Mouse (Mus musculus): ENCODE results near the gene Ppfia3. TPM values are rescaled to one million over a fixed set of nuclear protein-coding genes. Genes with fewer than 3 reads are reported as not detected.
"Not testable (repeated sequence)": the region's sequence is repeated elsewhere in the genome, so short reads cannot be mapped to it uniquely, and the experiment has no call there.

The Ppfia3 gene
- polyA plus RNA-seq, 1 experiment from 2014 or later: 9.5 TPM

GRCm38 (mm10) chr7:45361243-45361804 lies 5.5 kb downstream of the Ppfia3 start:
- 1% methylated on average over 43 of the region's 43 CpGs for WGBS
- ATAC-seq (ENCODE audit: low FRiP score): peak; percentile 89
- Histone ChIP-seq H3K4me1 (replicated peaks; ENCODE audit: control insufficient read depth, insufficient read depth, low read length) (peaks cover 3% of the 10 kb centered on the region; the same call in 1 of the 2 replicates), H3K27ac (ENCODE audit: low read depth, low read length) (no peak overlapping the region), H3K4me3 (ENCODE audit: low read depth, low read length) (peak overlapping the region; percentile 40), H3K4me2 (replicated peaks; ENCODE audit: low read depth, low read length) (peak overlapping the region; percentile 82), H3K36me3 (ENCODE audit: control insufficient read depth, insufficient read depth, low read length) (no peaks in the 10 kb centered on the region), H3K9me3 (ENCODE audit: control insufficient read depth, low read length) (no peaks in the 10 kb centered on the region), H3K27me3 (ENCODE audit: control insufficient read depth, insufficient read depth, low read length) (peaks cover 19% of the 10 kb centered on the region), H3K9ac (ENCODE audit: low read depth, low read length) (peak overlapping the region; percentile 64)
- DNase-seq (ENCODE audit: low spot score): peak; percentile 93

DNA sequence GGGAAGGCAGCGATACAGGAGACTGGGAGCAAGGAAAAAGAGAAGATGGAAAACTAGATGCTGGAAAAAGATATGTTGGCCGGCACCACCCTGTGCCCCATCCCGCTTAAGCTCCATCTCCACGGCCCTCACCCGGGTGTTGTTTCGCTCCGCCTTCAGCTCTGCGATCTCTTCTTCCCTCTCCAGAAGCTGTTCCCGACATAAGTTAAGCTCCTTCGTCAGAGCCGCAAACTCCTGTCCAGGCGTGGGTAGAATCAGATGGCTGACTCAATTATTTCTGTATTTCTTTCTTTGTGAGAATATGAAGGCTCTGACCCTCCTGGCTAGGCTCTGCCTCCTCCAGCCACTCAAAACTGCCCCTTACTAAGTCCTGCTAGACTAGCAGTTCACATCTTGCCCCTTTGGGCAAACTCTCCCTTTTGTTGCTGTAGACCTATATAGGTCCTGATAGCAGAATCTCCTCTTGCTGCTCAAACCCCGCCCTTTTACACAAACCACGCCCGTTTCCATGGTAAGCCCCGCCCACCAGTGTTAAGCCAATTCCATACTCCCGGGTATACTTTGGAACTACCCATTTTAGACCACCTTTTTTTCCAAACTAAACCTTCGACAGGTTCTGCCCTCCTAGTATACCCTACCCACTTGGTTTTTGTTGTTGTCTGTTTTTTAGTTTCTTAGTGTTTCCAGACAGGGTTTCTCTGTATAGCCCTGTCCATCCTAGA lies 6.3 kb downstream of the Ppfia3 start:
- ATAC-seq (ENCODE audit: low FRiP score): no peak
- no peak overlapping the region for H3K4me3 ChIP-seq (ENCODE audit: low read depth, low read length)

GRCm38 (mm10) chr7:45359081-45359480 lies 7.7 kb downstream of the Ppfia3 start:
- not testable (repeated sequence) for H3K9me3 ChIP-seq (ENCODE audit: control insufficient read depth, low read length); ATAC-seq (ENCODE audit: low FRiP score); H3K4me2 ChIP-seq (replicated peaks; ENCODE audit: low read depth, low read length); DNase-seq (ENCODE audit: low spot score); H3K27ac ChIP-seq (ENCODE audit: low read depth, low read length); H3K4me3 ChIP-seq (ENCODE audit: low read depth, low read length); H3K9ac ChIP-seq (ENCODE audit: low read depth, low read length); H3K4me1 ChIP-seq (replicated peaks; ENCODE audit: control insufficient read depth, insufficient read depth, low read length); H3K36me3 ChIP-seq (ENCODE audit: control insufficient read depth, insufficient read depth, low read length)
- H3K27me3 ChIP-seq (ENCODE audit: control insufficient read depth, insufficient read depth, low read length): peaks cover 17% of the 10 kb centered on the region
- WGBS: 56% methylated on average over 10 of the region's 11 CpGs

More for the DNA sequence above, 6.3 kb downstream of the Ppfia3 start:
- no peak for DNase-seq (ENCODE audit: low spot score)
- H3K36me3 ChIP-seq (ENCODE audit: control insufficient read depth, insufficient read depth, low read length): no peaks in the 10 kb centered on the region
- no peak overlapping the region for H3K4me2 ChIP-seq (replicated peaks; ENCODE audit: low read depth, low read length)
- no peak overlapping the region for H3K9ac ChIP-seq (ENCODE audit: low read depth, low read length)
- H3K27me3 ChIP-seq (ENCODE audit: control insufficient read depth, insufficient read depth, low read length): peaks cover 19% of the 10 kb centered on the region
- H3K9me3 ChIP-seq (ENCODE audit: control insufficient read depth, low read length): no peaks in the 10 kb centered on the region
- H3K27ac ChIP-seq (ENCODE audit: low read depth, low read length): no peak overlapping the region
- 0 out of 2 replicates have a peak, but pooled peaks cover 3% of the 10 kb centered on the region for H3K4me1 ChIP-seq (replicated peaks; ENCODE audit: control insufficient read depth, insufficient read depth, low read length)
- WGBS: 56% methylated on average over 18 of the region's 18 CpGs

DNA sequence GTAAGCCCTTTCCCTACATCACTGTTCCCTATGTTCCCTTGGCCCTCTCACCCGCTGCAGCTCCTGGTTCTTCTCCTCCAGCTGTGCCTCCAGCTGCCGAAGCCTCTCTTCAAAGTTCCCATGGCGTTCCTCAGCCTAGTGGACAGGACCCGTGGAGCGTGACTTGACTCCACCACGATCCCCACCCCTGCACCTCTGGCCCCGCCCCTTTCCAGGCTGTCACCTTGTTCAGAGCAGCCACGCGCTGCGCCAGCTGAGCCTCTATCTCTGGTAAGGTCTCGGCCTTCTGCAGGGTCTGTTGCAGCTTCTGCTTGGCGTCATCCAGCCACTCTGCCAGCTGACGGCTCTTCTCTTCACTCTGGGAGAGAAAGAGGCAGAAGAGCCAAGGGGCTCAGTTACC lies 10.7 kb downstream of the Ppfia3 start:
- Histone ChIP-seq H3K4me2 (replicated peaks; ENCODE audit: low read depth, low read length) (no peak overlapping the region), H3K4me1 (replicated peaks; ENCODE audit: control insufficient read depth, insufficient read depth, low read length) (no peaks in the 10 kb centered on the region), H3K36me3 (ENCODE audit: control insufficient read depth, insufficient read depth, low read length) (no peaks in the 10 kb centered on the region), H3K27ac (ENCODE audit: low read depth, low read length) (no peak overlapping the region), H3K9ac (ENCODE audit: low read depth, low read length) (no peak overlapping the region), H3K4me3 (ENCODE audit: low read depth, low read length) (no peak overlapping the region), H3K9me3 (ENCODE audit: control insufficient read depth, low read length) (no peaks in the 10 kb centered on the region), H3K27me3 (ENCODE audit: control insufficient read depth, insufficient read depth, low read length) (no peaks in the 10 kb centered on the region)
- DNase-seq (ENCODE audit: low spot score): no peak
- no peak for ATAC-seq (ENCODE audit: low FRiP score)
- 52% methylated on average over 13 of the region's 13 CpGs for WGBS

- Histone ChIP-seq H3K27ac (ENCODE audit: low read depth, low read length) (no peak overlapping the region), H3K4me1 (replicated peaks; ENCODE audit: control insufficient read depth, insufficient read depth, low read length) (no peaks in the 10 kb centered on the region), H3K27me3 (ENCODE audit: control insufficient read depth, insufficient read depth, low read length) (no peaks in the 10 kb centered on the region), H3K36me3 (ENCODE audit: control insufficient read depth, insufficient read depth, low read length) (0 out of 2 replicates have a peak, but pooled peaks cover under 1% of the 10 kb centered on the region), H3K4me2 (replicated peaks; ENCODE audit: low read depth, low read length) (no peak overlapping the region), H3K4me3 (ENCODE audit: low read depth, low read length) (no peak overlapping the region), H3K9ac (ENCODE audit: low read depth, low read length) (no peak overlapping the region), H3K9me3 (ENCODE audit: control insufficient read depth, low read length) (no peaks in the 10 kb centered on the region)
- no peak for ATAC-seq (ENCODE audit: low FRiP score)
- no peak for DNase-seq (ENCODE audit: low spot score)
- WGBS: 72% methylated on average over 15 of the region's 15 CpGs
Observed at GRCm38 (mm10) chr7:45355318-45356020, 11.3 kb downstream of the Ppfia3 start.

DNA sequence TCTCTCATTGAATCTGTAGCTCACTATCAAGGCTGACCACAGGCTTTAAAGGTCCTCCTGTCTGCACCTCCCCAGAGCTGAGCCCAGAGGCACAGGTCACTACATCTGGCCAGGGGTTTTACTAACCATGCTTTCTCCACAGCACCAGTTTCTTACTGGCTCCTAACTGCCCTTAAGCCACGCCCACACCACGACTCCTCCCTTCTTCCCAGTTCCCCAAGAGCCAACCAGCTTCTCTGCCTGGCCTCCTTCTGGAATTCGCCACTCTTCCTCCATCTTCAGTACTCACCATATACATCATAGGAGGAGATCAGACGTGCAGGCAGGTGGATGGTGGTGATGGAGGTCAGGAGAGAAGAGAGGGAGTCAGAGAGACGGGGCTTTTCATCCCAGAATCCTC lies 13.8 kb downstream of the Ppfia3 start:
- no peaks in the 10 kb centered on the region for H3K4me1 ChIP-seq (replicated peaks; ENCODE audit: control insufficient read depth, insufficient read depth, low read length)
- H3K36me3 ChIP-seq (ENCODE audit: control insufficient read depth, insufficient read depth, low read length): 0 out of 2 replicates have a peak, but pooled peaks cover 2% of the 10 kb centered on the region
- no peak overlapping the region for H3K27ac ChIP-seq (ENCODE audit: low read depth, low read length)
- H3K27me3 ChIP-seq (ENCODE audit: control insufficient read depth, insufficient read depth, low read length): no peaks in the 10 kb centered on the region
- no peak overlapping the region for H3K4me2 ChIP-seq (replicated peaks; ENCODE audit: low read depth, low read length)
- H3K9me3 ChIP-seq (ENCODE audit: control insufficient read depth, low read length): no peaks in the 10 kb centered on the region
- no peak overlapping the region for H3K4me3 ChIP-seq (ENCODE audit: low read depth, low read length)
- H3K9ac ChIP-seq (ENCODE audit: low read depth, low read length): no peak overlapping the region
- ATAC-seq (ENCODE audit: low FRiP score): no peak
- DNase-seq (ENCODE audit: low spot score): no peak
- 35% methylated on average over 5 of the region's 5 CpGs for WGBS

- H3K4me1 ChIP-seq (replicated peaks; ENCODE audit: control insufficient read depth, insufficient read depth, low read length): no peaks in the 10 kb centered on the region
- no peak overlapping the region for H3K27ac ChIP-seq (ENCODE audit: low read depth, low read length)
- H3K4me2 ChIP-seq (replicated peaks; ENCODE audit: low read depth, low read length): no peak overlapping the region
- 0 out of 2 replicates have a peak, but pooled peaks cover 2% of the 10 kb centered on the region for H3K36me3 ChIP-seq (ENCODE audit: control insufficient read depth, insufficient read depth, low read length)
- DNase-seq (ENCODE audit: low spot score) (no peak), ATAC-seq (ENCODE audit: low FRiP score) (no peak)
- WGBS: 72% methylated on average over 13 of the region's 13 CpGs
- no peaks in the 10 kb centered on the region for H3K27me3 ChIP-seq (ENCODE audit: control insufficient read depth, insufficient read depth, low read length)
- H3K9ac ChIP-seq (ENCODE audit: low read depth, low read length): no peak overlapping the region
- H3K4me3 ChIP-seq (ENCODE audit: low read depth, low read length): no peak overlapping the region
- no peaks in the 10 kb centered on the region for H3K9me3 ChIP-seq (ENCODE audit: control insufficient read depth, low read length)
Observed at GRCm38 (mm10) chr7:45346905-45347304, 19.9 kb downstream of the Ppfia3 start.

DNA sequence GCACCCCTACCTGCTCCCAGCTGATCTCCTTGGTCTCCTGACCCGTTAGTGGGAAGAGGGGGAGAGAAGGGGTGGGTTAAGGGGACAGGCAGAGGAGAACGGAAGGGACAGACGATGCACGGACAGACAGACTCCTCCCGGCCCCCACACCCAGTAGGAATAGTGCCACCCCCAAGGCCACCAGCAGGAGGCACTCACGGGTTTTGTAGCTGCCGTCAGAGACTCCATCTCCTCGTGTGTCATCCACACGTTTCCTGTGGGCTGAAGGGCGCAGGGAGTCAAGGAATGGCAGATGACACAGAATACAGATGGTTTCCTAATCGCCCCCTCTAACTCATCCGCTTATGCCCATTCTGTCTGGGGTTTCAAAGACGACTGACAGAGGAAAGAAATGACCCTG lies 23.3 kb downstream of the Ppfia3 start:
- no peaks in the 10 kb centered on the region; the same call in 1 of the 2 replicates for H3K27me3 ChIP-seq (ENCODE audit: control insufficient read depth, insufficient read depth, low read length)
- 22% methylated on average over 13 of the region's 13 CpGs for WGBS
- H3K9me3 ChIP-seq (ENCODE audit: control insufficient read depth, low read length): no peaks in the 10 kb centered on the region
- H3K36me3 ChIP-seq (ENCODE audit: control insufficient read depth, insufficient read depth, low read length): no peaks in the 10 kb centered on the region
- H3K27ac ChIP-seq (ENCODE audit: low read depth, low read length): no peak overlapping the region
- ATAC-seq (ENCODE audit: low FRiP score): no peak
- peaks cover 4% of the 10 kb centered on the region for H3K4me1 ChIP-seq (replicated peaks; ENCODE audit: control insufficient read depth, insufficient read depth, low read length)
- no peak overlapping the region for H3K4me3 ChIP-seq (ENCODE audit: low read depth, low read length)
- peak; percentile 45 for DNase-seq (ENCODE audit: low spot score)
- no peak overlapping the region for H3K9ac ChIP-seq (ENCODE audit: low read depth, low read length)
- no peak overlapping the region for H3K4me2 ChIP-seq (replicated peaks; ENCODE audit: low read depth, low read length)

Measured in hindbrain, embryonic 11.5 days (tissue).